Mouse (Mus musculus) MEL (cell line): ENCODE results near the gene Hpgds. TPM values are rescaled to one million over a fixed set of nuclear protein-coding genes. Genes with fewer than 3 reads are reported as not detected.

Experiments
- DNase-seq: peaks from one replicate; pipeline ENCODE4 v3.0.0; 2011; ENCODE audit warnings: low read depth, low spot score
- H3K27ac ChIP-seq: 2 replicates; pipeline ENCODE4 v1.5.1; 2012; ENCODE audit warnings: low read depth, mild to moderate bottlenecking, control low read depth, low read length, moderate library complexity; ENCODE audit not compliant: control insufficient read depth
- H3K27me3 ChIP-seq, 2 experiments: fragments of 150-350 bp in 1 of 2; sonication (generic) in 1 of 2; 2 replicates each; pipeline ENCODE4 v1.6.1; 2012; ENCODE audit warnings: low read length in 2 of 2, mild to moderate bottlenecking in 2 of 2, improper control_type of control experiment in 1 of 2, moderate library complexity in 1 of 2; ENCODE audit not compliant: insufficient read depth in 2 of 2, control insufficient read depth in 1 of 2
- H3K36me3 ChIP-seq, 2 experiments: 2 replicates each; pipeline ENCODE4 v1.6.1; 2012 to 2014; ENCODE audit warnings: low read length in 2 of 2, improper control_type of control experiment in 1 of 2, inconsistent platforms in 1 of 2, mild to moderate bottlenecking in 1 of 2; ENCODE audit not compliant: insufficient read depth in 2 of 2, control insufficient read depth in 1 of 2
- H3K4me1 ChIP-seq, 2 experiments: fragments of 150-350 bp in 1 of 2; sonication (generic) in 1 of 2; 2 replicates each; pipeline ENCODE4 v1.6.1; 2012; ENCODE audit warnings: low read length in 2 of 2, improper control_type of control experiment in 1 of 2, mild to moderate bottlenecking in 1 of 2; ENCODE audit not compliant: insufficient read depth in 2 of 2, control insufficient read depth in 1 of 2
- H3K4me3 ChIP-seq, 2 experiments: fragments of 150-350 bp in 1 of 2; sonication (generic) in 1 of 2; 2 replicates each; pipeline ENCODE4 v1.5.1; 2012; ENCODE audit warnings: low read depth in 2 of 2, low read length in 2 of 2, mild to moderate bottlenecking in 2 of 2, moderate library complexity in 2 of 2, control low read depth in 1 of 2, improper control_type of control experiment in 1 of 2; ENCODE audit not compliant: control insufficient read depth in 1 of 2, insufficient read depth in 1 of 2
- H3K79me2 ChIP-seq: 2 replicates; pipeline ENCODE4 v1.6.1; 2012; ENCODE audit warnings: mild to moderate bottlenecking, low read length, moderate library complexity; ENCODE audit not compliant: control insufficient read depth, poor library complexity, insufficient read depth
- H3K9ac ChIP-seq: 2 replicates; pipeline ENCODE4 v1.6.1; 2012; ENCODE audit warnings: low read depth, mild to moderate bottlenecking, control low read depth, low read length, moderate library complexity; ENCODE audit not compliant: control insufficient read depth, poor library complexity, severe bottlenecking
- H3K9me3 ChIP-seq: fragments of 150-350 bp; sonication (generic); replicated peaks from 2 replicates; pipeline ENCODE4 v1.6.1; 2012; ENCODE audit warnings: mild to moderate bottlenecking, low read length, improper control_type of control experiment, moderate library complexity; ENCODE audit not compliant: insufficient read depth
- BHLHE40 ChIP-seq: IDR thresholded peaks from 2 replicates; pipeline ENCODE4 v1.6.1; 2012; ENCODE audit warnings: low read depth, mild to moderate bottlenecking, inconsistent platforms, low read length, improper control_type of control experiment, borderline replicate concordance
- CTCF ChIP-seq, 3 experiments: IDR thresholded peaks in 2 of 3; conservative IDR thresholded peaks in 1 of 3; 2 replicates each; pipeline ENCODE4 v1.5.1; 2011 to 2012; ENCODE audit warnings: low read length in 3 of 3, low read depth in 2 of 3, mild to moderate bottlenecking in 2 of 3, improper control_type of control experiment in 1 of 3, inconsistent platforms in 1 of 3, mixed read lengths in 1 of 3, moderate library complexity in 1 of 3; ENCODE audit not compliant: control insufficient read depth in 1 of 3, insufficient read depth in 1 of 3, poor library complexity in 1 of 3, severe bottlenecking in 1 of 3
- E2F4 ChIP-seq: IDR thresholded peaks from 2 replicates; pipeline ENCODE4 v1.6.1; 2011; ENCODE audit warnings: low read depth, low read length, improper control_type of control experiment, borderline replicate concordance
- ELF1 ChIP-seq: IDR thresholded peaks from 2 replicates; pipeline ENCODE4 v1.6.1; 2014; ENCODE audit warnings: low read depth, mild to moderate bottlenecking, inconsistent platforms, low read length, improper control_type of control experiment, moderate library complexity
- ETS1 ChIP-seq: IDR thresholded peaks from 2 replicates; pipeline ENCODE4 v1.6.1; 2012; ENCODE audit warnings: low read depth, mild to moderate bottlenecking, inconsistent platforms, low read length, improper control_type of control experiment, moderate library complexity
- GABPA ChIP-seq: IDR thresholded peaks from 2 replicates; pipeline ENCODE4 v1.6.1; 2012; ENCODE audit warnings: low read depth, mild to moderate bottlenecking, inconsistent platforms, low read length, improper control_type of control experiment, moderate library complexity
- HCFC1 ChIP-seq: IDR thresholded peaks from 2 replicates; pipeline ENCODE4 v1.6.1; 2012; ENCODE audit warnings: low read depth, mild to moderate bottlenecking, inconsistent platforms, low read length, improper control_type of control experiment, moderate library complexity
- JUND ChIP-seq: IDR thresholded peaks from 2 replicates; pipeline ENCODE4 v1.6.1; 2011; ENCODE audit warnings: low read depth, mild to moderate bottlenecking, improper control_type of control experiment, low read length
- KAT2A ChIP-seq: conservative IDR thresholded peaks from 2 replicates; pipeline ENCODE4 v1.6.1; 2012; ENCODE audit warnings: low read depth, low read length, improper control_type of control experiment, inconsistent platforms
- MYC ChIP-seq: IDR thresholded peaks from 2 replicates; pipeline ENCODE4 v1.6.1; 2011; ENCODE audit warnings: low read depth, mild to moderate bottlenecking, low read length, improper control_type of control experiment, moderate library complexity
- NELFE ChIP-seq: IDR thresholded peaks from 2 replicates; pipeline ENCODE4 v1.6.1; 2011; ENCODE audit warnings: low read depth, low read length, improper control_type of control experiment
- NRF1 ChIP-seq: IDR thresholded peaks from 2 replicates; pipeline ENCODE4 v1.6.1; 2014; ENCODE audit warnings: low read depth, mild to moderate bottlenecking, inconsistent platforms, low read length, improper control_type of control experiment, moderate library complexity; ENCODE audit not compliant: poor library complexity, insufficient read depth, severe bottlenecking
- POLR2A ChIP-seq, 2 experiments: IDR thresholded peaks; 2 replicates each; pipeline ENCODE4 v1.6.1; 2011 to 2012; ENCODE audit warnings: low read length in 2 of 2, mild to moderate bottlenecking in 2 of 2, control low read depth in 1 of 2, improper control_type of control experiment in 1 of 2, low read depth in 1 of 2, moderate library complexity in 1 of 2; ENCODE audit not compliant: control insufficient read depth in 1 of 2, insufficient read depth in 1 of 2, poor library complexity in 1 of 2
- POLR2AphosphoS5 ChIP-seq: IDR thresholded peaks from 2 replicates; pipeline ENCODE4 v1.6.1; 2012; ENCODE audit warnings: low read depth, borderline replicate concordance, mild to moderate bottlenecking, inconsistent platforms, low read length, moderate library complexity, mixed read lengths
- RAD21 ChIP-seq: IDR thresholded peaks from 2 replicates; pipeline ENCODE4 v1.6.1; 2011; ENCODE audit warnings: mild to moderate bottlenecking, low read depth, low read length, improper control_type of control experiment
- SIN3A ChIP-seq: IDR thresholded peaks from 2 replicates; pipeline ENCODE4 v1.6.1; 2012; ENCODE audit warnings: low read length, improper control_type of control experiment, inconsistent platforms
- SMC3 ChIP-seq: IDR thresholded peaks from 2 replicates; pipeline ENCODE4 v1.6.1; 2011; ENCODE audit warnings: low read depth, low read length, improper control_type of control experiment
- TAL1 ChIP-seq: IDR thresholded peaks from 2 replicates; pipeline ENCODE4 v1.6.1; 2012; ENCODE audit warnings: mild to moderate bottlenecking, inconsistent platforms, low read length, moderate library complexity, mixed read lengths
- TBP ChIP-seq: IDR thresholded peaks from 2 replicates; pipeline ENCODE4 v1.8.0; 2011; ENCODE audit warnings: low read depth, low read length, improper control_type of control experiment
- UBTF ChIP-seq: IDR thresholded peaks from 2 replicates; pipeline ENCODE4 v1.6.1; 2012; ENCODE audit warnings: low read depth, mild to moderate bottlenecking, inconsistent platforms, low read length, improper control_type of control experiment, moderate library complexity, borderline replicate concordance; ENCODE audit not compliant: insufficient read depth
- USF2 ChIP-seq, 2 experiments: IDR thresholded peaks; 2 replicates each; pipeline ENCODE4 v1.6.1; 2011 to 2012; ENCODE audit warnings: improper control_type of control experiment in 2 of 2, low read length in 2 of 2, borderline replicate concordance in 1 of 2, inconsistent platforms in 1 of 2, low read depth in 1 of 2, mild to moderate bottlenecking in 1 of 2; ENCODE audit not compliant: insufficient read depth in 1 of 2
- ZKSCAN1 ChIP-seq: IDR thresholded peaks from 2 replicates; pipeline ENCODE4 v1.6.1; 2012; ENCODE audit warnings: low read depth, mild to moderate bottlenecking, inconsistent platforms, low read length, improper control_type of control experiment, moderate library complexity
- ZMIZ1 ChIP-seq: IDR thresholded peaks from 2 replicates; pipeline ENCODE4 v1.6.1; 2012; ENCODE audit warnings: low read depth, mild to moderate bottlenecking, inconsistent platforms, low read length, improper control_type of control experiment, moderate library complexity
- ZNF384 ChIP-seq: IDR thresholded peaks from 2 replicates; pipeline ENCODE4 v1.6.1; 2012; ENCODE audit warnings: low read depth, mild to moderate bottlenecking, inconsistent platforms, low read length, improper control_type of control experiment
- polyA plus RNA-seq, 2 experiments: library from polyadenylated mRNA; stranded (reverse) in 1 of 2; unstranded in 1 of 2; fragments of >175 nt in 1 of 2; fragments of >200 nt in 1 of 2; gene quantifications; 2 replicates each; pipeline versions ENCODE4 v1.2.1 to v1.2.4; 2012; ENCODE audit warnings: low replicate concordance in 2 of 2, low read depth in 1 of 2; ENCODE audit not compliant: insufficient read length in 2 of 2, insufficient read depth in 1 of 2, missing spikeins in 1 of 2
- total RNA-seq: library from RNA; depleted of rRNA; stranded (reverse); fragments of 300-350 nt; gene quantifications from 2 replicates; pipeline ENCODE4 v1.2.3, GENCODE M21; 2012

Hpgds gene
- total and polyA plus RNA-seq, 3 experiments: 0.13 TPM; not detected in 2

GRCm38 (mm10) chr6:65137802-65138201 lies 6.9 kb downstream of the Hpgds start:
- Histone ChIP-seq H3K9me3 (no peaks in the 10 kb centered on the region), H3K27me3 (peaks cover 0 to 1% of the 10 kb centered on the region in 2 experiments; a peak in 2 of 4 replicates), H3K36me3 (no peaks in the 10 kb centered on the region), H3K4me1 (no peaks in the 10 kb centered on the region), H3K9ac (no peak overlapping the region), H3K4me3 (no peak overlapping the region), H3K27ac (no peak overlapping the region), H3K79me2 (no peaks in the 10 kb centered on the region)
- TF ChIP-seq ELF1: no peak
- peak; percentile 28; the same call in 1 of the 2 replicates for TF ChIP-seq ETS1
- DNase-seq: peak; percentile 14

DNA sequence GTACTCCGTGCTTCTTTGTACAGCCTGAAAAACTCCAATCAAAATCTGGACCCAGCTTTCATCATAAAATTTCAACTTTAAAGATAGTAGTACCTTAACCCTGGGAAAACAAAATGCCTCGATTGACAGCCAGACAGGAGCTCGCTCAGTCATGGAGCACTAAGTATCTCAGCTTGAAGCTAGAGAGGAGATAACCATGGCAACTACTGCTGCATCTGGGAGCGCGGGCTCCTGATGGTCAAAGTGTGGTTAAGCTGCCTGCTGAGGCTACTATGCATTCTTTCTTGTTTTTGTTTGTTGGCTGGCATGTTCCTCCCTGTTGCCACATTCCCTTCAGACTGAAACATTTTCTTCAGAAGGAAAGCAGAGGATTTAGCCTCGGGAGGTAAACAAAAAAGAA lies 12.3 kb downstream of the Hpgds start:
- Histone ChIP-seq H3K9me3 (no peaks in the 10 kb centered on the region), H3K27ac (no peak overlapping the region), H3K4me1 (no peaks in the 10 kb centered on the region), H3K36me3 (no peaks in the 10 kb centered on the region), H3K79me2 (no peaks in the 10 kb centered on the region), H3K9ac (no peak overlapping the region), H3K27me3 (no peaks in the 10 kb centered on the region; a peak in 1 of 4 replicates), H3K4me3 (no peak overlapping the region)
- DNase-seq: no peak
- TF ChIP-seq HCFC1 (no peak), ZMIZ1 (no peak)

GRCm38 (mm10) chr6:65126074-65126726 lies 18.5 kb downstream of the Hpgds start:
- no peaks in the 10 kb centered on the region for H3K79me2 ChIP-seq
- H3K4me3 ChIP-seq: no peak overlapping the region
- no peak overlapping the region for H3K27ac ChIP-seq
- H3K4me1 ChIP-seq: no peaks in the 10 kb centered on the region
- no peak overlapping the region for H3K9ac ChIP-seq
- no peaks in the 10 kb centered on the region for H3K27me3 ChIP-seq
- H3K9me3 ChIP-seq: no peaks in the 10 kb centered on the region
- no peaks in the 10 kb centered on the region for H3K36me3 ChIP-seq
- DNase-seq: peak; percentile 55
- TF ChIP-seq JUND: no peak
- no peak for TF ChIP-seq TBP
- TF ChIP-seq POLR2AphosphoS5: no peak
- no peak for TF ChIP-seq ZMIZ1
- no peak for TF ChIP-seq NELFE
- TF ChIP-seq MYC: no peak
- no peak for TF ChIP-seq ZKSCAN1
- no peak for TF ChIP-seq E2F4
- TF ChIP-seq GABPA: no peak
- TF ChIP-seq NRF1: no peak
- TF ChIP-seq SMC3: peak; percentile 84
- 0 out of 2 replicates have a peak, but pooled peaks have one; percentile 8 for TF ChIP-seq BHLHE40
- TF ChIP-seq KAT2A: no peak
- TF ChIP-seq ZNF384: no peak
- no peak for TF ChIP-seq ETS1
- no peak for TF ChIP-seq UBTF
- no peak for TF ChIP-seq POLR2A (IDR thresholded peaks at IDR 0.05; ENCODE audit: control insufficient read depth in 1 of 2, insufficient read depth in 1 of 2, low read depth in 1 of 2, low read length in 2 of 2, poor library complexity in 1 of 2)
- no peak for TF ChIP-seq USF2 (IDR thresholded peaks at IDR 0.05; ENCODE audit: borderline replicate concordance in 1 of 2, insufficient read depth in 1 of 2, low read depth in 1 of 2, low read length in 2 of 2)
- peak; percentile 72 for TF ChIP-seq RAD21
- TF ChIP-seq CTCF (IDR thresholded peaks at IDR 0.05 in 2 of 3, conservative IDR thresholded peaks at IDR 0.05 in 1 of 3; ENCODE audit: control insufficient read depth in 1 of 3, insufficient read depth in 1 of 3, low read depth in 2 of 3, low read length in 3 of 3, poor library complexity in 1 of 3, severe bottlenecking in 1 of 3): peak; percentile 66 to 79 (median 75)
- TF ChIP-seq SIN3A: no peak
- TF ChIP-seq HCFC1: no peak
- TF ChIP-seq TAL1: no peak
